Mouse (Mus musculus): Measurements from ENCODE around the gene Cpeb4.

GRCm38 (mm10) chr11:31896065-31896792, 24.2 kb downstream of the Cpeb4 start:
- no peak for TF ChIP-seq CTCF (IDR thresholded peaks at IDR 0.05)
- TF ChIP-seq EP300 (IDR thresholded peaks at IDR 0.05), result no peak
